Mouse (Mus musculus) c-Kit-positive CD71-positive TER-119-positive erythroid progenitor cells, embryonic 14.5 days (primary cell): ENCODE data around the gene Gm37240.
"Not testable (repeated sequence)": the region's sequence is repeated elsewhere in the genome, so short reads cannot be mapped to it uniquely, and the experiment has no call there.

Experiments used
- DNase-seq: peaks from one replicate; pipeline ENCODE4 v3.0.0-alpha.2; 2013; ENCODE audit warnings: low spot score

Gene Gm37240

GRCm38 (mm10) chr3:85573216-85573863 lies 314.0 kb downstream of the Gm37240 start:
- no peak for DNase-seq

DNA sequence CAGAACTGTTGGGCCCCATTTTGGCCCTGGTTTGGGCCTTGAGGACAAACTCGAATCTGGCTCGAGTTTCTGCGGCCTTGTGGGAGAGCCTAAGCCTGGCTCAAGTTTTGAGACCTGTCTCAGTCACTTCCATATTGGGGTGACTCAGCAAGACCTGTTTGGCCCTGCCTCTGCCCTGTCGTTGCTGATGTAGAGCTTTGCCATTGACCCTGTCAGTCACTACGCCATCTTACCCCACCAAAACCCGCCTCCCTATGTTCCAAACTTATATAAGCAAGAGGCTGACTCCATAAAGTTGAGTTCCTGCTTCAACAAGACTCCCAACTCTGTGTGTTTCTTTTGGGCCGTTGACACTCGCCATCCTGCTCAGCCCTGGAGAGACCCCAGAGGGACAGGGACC lies 314.8 kb downstream of the Gm37240 start:
- DNase-seq: not testable (repeated sequence)

- DNase-seq: peak; percentile 42
Measured at GRCm38 (mm10) chr3:85571276-85571675, 316.0 kb downstream of the Gm37240 start.

GRCm38 (mm10) chr3:85564603-85565002 lies 322.7 kb downstream of the Gm37240 start:
- no peak for DNase-seq

DNA sequence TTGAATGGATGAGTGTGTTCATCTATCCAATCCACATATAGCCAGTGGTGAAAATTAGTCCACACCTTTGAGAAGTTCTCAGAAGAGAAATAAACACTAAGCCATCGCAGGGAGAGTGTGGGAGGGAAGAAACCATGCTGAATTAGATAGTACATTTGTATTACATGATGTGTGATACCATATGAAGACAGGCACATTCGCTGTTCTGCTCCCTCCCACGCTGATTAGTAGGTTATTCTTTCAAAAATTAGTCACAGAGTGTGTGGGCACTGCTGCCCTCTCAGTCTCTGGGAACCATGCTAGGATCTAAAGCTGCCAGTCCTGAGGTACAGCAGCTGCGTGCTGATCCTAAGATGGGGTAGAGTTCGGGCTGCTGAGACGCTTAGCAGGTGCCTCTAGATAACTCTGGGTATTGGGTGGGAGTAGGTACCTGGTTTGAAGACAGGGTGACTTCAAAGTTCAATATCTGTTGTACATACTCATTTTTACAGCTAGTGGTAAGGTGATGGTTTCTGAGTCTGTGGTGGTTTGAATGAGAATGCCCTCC lies 333.5 kb downstream of the Gm37240 start:
- no peak for DNase-seq

DNA sequence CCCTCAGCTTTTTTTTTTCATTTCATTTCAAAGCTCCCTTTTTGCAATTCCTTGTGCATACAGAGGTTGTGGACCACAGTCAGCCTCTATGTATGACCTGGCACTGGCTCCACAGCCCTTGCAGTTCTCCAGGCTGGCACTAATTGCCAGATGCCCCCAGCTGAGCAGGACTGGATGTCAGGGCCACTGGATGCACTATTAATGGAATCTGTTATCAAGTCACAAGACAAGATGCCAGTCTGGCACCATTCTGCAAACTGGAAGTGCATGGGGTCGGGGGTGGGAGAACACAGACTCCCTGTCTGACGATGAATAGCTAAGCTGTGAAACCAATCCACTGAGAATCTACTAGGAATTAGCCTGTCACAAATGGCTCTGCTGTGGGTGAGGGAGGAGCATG lies 336.0 kb downstream of the Gm37240 start:
- DNase-seq: no peak

DNA sequence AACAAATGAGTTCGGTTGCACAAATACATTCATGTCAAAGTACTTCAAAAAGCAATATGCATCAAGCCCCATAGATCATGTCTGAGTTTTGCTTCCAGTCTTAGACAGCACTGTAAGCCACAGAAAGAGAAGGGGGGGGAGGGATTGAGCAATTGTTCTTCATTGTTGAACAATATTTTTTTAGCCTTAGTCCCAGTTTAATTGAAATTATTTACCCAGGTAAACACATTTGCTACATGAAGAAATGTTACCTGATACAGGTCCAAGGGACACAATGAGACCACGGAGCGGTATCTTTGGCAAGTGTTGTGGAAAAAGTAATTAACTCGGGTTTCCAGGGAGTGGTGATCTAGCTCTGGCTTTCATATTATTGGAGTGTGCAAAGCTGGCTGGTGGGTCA lies 337.0 kb downstream of the Gm37240 start:
- no peak for DNase-seq

DNA sequence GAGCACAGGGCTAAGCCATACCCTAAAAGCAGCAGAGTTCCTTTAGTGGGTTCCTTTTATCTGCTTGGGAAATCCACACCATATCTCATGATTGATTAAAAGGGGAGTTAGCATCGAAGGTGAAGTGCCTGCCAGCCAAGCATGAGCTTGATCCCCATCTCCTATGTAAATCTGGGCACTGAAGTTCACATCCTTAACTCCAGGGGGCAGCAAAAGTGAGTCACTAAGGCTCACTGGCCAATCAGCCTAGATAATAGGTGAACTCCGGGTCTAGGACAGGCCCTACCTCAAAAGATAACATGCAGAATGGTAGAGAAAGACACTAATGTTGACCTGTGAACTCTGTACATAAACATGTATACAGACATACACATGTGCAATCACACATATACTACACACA lies 343.7 kb downstream of the Gm37240 start:
- peak; percentile 20 for DNase-seq

DNA sequence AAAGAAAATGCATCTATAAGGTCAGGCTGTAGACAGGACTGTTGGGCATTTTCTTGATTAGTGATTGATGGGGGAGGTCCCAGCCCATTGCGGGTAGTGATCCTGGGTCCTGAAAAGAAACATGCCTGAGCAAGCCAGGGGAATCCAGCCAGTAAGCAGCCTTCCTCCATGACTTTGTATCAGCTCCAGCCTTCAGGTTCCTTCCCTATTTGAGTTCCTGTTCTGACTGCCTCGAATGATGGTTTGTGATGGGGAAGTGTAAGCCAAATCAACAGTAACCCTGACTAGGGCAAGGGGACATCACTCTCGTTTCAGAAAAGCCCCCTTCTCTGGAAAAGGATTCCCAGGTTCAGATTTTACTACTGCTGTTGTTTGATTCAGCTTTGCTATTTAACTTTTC lies 344.6 kb downstream of the Gm37240 start:
- DNase-seq: no peak

DNA sequence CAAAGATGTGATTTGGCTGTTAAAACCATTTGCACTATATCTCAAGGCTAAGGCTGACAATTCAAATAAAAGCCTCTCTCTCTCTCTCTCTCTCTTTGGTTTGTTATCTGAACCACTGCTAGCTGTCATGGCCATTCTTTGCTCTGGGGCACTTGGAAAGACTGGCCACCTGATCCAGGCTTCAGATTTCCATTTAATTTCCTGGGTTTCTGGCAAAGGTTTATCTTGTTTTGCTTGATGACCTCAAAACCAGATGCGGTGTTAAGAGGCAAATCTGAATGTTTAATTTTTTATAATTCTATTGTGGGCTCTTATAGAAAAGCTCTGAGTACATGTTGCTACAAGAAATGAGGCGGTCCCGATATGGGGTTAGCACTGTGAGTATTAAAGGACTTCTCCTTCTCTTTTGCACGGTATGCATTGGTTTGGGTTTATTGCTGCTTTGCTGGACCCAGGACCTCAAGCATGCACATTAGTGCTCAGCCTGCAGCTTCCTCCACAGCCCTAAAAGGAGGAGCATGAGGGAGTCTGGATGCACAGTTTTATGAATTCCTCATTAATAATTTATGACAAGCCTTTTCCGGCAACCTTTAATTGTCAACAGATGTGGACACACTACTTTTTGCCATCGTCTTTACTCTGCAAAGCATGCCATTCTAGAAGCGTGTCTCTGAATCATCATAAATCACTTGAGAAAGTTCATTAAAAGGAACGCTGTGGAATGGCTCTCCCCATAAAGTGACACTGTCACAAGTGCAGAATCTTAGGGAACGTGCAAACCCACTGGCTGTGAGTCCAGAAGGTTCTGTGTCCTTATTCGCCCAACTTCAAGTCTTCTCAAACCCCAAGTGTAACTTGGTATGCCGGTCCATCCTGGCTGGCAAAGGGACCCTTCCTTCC lies 351.4 kb downstream of the Gm37240 start:
- DNase-seq: no peak

DNA sequence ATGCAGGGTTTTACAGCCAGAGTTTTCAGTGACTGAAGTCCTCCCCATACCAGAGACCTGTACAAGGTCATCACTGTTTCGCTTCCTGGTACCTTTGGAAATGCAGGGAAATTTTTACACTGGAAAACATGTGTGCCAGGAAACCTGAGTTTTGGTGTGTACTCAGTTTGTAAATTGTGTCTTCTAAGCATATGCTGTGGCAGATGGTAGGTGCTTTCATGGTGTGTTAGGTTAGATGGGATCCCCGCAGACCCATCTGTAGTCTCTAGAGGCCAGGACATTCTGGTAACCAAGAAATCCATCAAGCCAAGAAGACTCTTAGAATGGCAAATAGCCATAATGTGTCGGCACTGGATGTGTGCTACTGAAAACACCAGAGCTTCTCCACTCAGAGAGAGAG lies 352.3 kb downstream of the Gm37240 start:
- no peak for DNase-seq

GRCm38 (mm10) chr3:85532376-85532775 lies 354.9 kb downstream of the Gm37240 start:
- DNase-seq: no peak

- DNase-seq: no peak
Measured at GRCm38 (mm10) chr3:85530601-85531161, 356.6 kb downstream of the Gm37240 start.

DNA sequence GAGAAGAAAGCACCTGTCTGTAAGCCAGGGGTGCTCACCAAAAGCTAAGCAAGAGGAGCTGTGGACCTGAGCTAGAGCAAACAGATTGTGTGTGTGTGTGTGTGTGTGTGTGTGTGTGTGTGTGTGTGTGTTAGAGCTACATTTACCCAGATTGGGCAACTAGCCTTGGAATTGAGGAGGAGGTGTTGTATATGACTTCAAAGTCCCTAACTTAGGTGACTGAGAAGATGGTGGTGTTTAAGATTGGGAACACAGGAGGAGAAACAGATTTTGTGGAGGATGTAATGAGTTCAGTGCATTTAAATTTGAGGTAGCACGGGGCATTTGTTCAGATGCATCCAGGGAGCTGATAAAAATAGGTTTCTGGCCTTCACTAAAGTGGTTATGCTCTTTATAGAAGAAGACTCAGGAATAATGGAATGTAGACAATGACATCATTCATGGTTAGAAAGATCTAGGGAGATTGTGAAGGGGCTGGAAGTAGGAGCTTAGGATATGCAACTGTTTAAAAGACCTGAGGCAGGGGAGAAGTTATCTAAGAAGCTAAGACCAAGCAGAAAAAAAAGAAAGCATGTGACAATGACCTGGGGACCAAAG lies 365.9 kb downstream of the Gm37240 start:
- no peak for DNase-seq

DNA sequence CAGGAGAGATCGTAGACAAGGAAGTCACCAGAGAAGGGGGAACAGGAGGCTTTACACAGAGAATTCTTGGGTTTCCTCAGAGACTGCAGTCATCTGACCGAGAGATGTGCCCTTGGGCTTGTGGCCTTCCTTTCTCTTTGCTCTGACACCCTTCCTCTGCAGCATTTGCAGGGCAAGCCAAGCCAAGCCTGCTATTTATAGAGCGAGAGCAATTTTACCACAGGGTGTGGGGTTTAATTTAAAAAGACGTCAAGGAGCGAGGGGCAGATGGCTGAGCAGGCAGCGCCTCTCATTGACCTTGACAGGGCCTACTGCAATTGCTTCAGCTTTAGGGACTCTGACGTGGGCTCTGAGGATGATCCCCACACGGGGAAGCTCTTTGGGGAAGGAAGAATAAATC lies 368.6 kb downstream of the Gm37240 start:
- DNase-seq: no peak

DNA sequence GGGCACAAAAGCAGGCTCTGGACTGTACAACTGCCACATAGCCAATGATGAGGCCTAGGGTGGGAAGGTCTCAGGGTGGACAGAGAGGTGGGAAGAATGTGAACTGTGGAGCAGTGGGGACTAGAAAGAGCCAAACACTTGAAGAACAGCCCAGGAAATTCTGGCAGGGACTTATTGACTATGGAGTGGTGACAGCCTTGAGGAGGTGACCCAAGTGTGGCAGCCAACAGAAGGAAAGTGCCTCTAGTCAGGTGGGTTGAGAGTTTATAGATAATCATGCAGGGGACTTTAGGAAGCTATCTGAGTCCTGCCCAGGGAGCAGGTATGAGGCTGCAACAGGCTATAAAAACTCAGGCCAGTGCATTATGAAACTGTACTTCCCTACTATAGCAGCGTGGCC lies 369.2 kb downstream of the Gm37240 start:
- no peak for DNase-seq

GRCm38 (mm10) chr3:85516739-85517396 lies 370.4 kb downstream of the Gm37240 start:
- DNase-seq: no peak

DNA sequence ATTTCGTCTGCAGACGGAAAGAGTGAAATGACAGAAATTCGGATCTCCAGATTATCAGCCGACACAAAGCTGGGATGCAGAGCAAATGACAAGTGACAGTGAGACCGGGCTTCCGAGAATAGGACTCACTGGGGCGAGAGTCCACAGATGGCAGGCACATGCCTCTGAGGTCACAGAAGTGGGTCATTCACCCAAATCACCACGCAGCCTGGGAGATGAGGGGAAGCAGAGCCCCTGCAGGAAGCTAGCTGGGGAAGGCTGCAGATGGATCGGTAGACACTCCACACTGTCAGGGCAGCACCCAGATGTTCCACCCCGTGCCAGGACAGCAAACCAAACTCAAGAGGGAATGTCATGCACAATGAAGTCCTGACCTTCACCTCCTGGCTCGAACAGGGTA lies 372.6 kb downstream of the Gm37240 start:
- no peak for DNase-seq

GRCm38 (mm10) chr3:85508717-85509279 lies 378.5 kb downstream of the Gm37240 start:
- no peak for DNase-seq

GRCm38 (mm10) chr3:85500096-85500495 lies 387.2 kb downstream of the Gm37240 start:
- DNase-seq: no peak

GRCm38 (mm10) chr3:85496146-85496545 lies 391.2 kb downstream of the Gm37240 start:
- DNase-seq: no peak

DNA sequence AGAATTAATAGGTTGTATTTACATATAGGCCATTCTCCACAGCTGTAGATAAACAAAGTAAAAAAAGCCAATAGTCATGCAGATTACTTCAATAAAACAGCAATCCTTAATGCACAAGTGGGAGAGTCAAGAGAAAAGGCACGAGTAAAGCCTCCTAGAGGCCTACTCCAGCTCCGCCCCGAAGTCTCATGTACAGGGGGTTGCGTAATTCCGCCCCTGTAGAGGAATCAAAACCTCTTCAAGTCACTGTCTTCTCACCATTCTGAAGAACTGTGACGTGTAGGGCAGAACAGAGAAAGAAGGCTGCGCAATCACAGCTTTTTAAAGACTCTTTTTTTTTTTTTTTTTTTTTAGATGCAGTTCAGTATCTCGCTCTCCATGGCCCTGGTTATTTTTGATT lies 393.5 kb downstream of the Gm37240 start:
- DNase-seq: no peak
